Mouse (Mus musculus): ENCODE results near the gene Tmod4.

Tmod4 gene

GRCm38 (mm10) chr3:95136336-95136735, 12.1 kb downstream of the Tmod4 start:
- no peak for DNase-seq (ENCODE audit: extremely low spot score, low spot score)

DNA sequence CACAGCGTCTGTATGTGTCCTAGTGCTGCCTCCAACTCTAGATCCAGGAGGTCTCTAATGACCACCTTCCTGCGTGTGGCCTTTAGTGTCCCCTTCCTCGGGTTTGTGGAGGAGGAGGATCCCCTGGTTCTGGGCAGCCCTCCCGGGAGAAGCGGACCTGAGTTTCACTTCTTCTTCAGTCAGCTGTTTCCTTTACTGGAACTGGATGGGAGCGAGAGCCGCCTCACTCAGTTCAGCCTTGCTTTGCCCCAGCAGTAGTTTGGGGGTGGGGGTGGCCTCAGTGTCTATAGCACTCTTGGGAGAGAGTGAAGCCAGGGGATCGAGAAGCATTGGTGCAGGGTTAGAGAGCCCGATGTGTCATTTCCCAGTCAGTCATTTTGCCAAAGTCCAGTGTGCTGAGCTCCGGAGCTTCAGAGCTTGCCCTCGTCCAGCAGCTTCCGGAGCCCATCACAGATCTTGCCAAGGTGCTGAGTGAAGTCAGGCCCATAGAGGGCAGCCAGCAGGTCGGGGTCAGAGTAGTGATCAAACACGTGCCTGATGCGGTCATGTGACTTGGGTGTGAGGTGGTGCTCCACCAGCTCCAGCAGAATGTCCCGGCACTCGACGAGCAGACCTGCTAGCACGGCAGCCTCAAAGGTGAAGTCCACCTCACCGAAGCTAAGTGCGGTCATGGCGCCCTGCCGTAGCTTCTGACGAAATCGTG, 15.5 kb downstream of the Tmod4 start:
- no peak for DNase-seq (ENCODE audit: extremely low spot score, low spot score)

DNA sequence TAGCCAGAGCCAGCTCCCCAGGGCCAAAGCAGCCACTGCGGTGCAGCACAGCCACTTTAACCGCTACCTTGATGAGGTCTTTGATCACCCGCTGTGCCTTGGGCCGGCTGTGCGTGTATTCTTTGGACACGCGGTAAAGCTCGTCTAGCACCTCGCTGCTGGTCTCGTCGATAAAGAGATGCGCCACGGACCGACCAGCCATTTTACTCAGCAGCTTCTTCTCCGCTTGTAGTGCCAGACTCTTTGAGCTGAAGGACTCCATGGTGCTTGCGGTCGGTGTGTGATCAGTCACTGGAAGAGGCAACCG, 16.0 kb downstream of the Tmod4 start:
- DNase-seq (ENCODE audit: extremely low spot score, low spot score): no peak

DNA sequence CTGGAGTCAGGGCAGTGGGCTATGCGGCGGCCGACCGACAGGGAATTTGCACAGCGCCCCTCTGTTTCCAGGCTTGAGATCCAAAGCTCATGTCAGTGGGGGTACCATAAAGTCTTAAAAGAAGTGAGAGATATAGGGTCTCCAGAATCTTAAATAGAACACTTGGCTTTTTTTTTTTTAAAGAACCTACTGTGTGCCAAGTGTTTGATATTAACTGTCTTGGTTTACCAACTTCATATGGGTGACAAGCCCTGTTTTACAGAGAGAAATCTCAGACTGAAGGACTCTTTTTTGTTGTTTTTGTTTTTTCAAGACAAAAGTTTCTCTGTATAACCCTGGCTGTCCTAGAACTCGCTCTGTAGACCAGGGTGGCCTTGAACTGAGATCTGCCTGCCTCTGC, 16.5 kb downstream of the Tmod4 start:
- DNase-seq (ENCODE audit: extremely low spot score, low spot score): no peak

GRCm38 (mm10) chr3:95141474-95141873, 17.2 kb downstream of the Tmod4 start:
- DNase-seq (ENCODE audit: extremely low spot score, low spot score): no peak

DNA sequence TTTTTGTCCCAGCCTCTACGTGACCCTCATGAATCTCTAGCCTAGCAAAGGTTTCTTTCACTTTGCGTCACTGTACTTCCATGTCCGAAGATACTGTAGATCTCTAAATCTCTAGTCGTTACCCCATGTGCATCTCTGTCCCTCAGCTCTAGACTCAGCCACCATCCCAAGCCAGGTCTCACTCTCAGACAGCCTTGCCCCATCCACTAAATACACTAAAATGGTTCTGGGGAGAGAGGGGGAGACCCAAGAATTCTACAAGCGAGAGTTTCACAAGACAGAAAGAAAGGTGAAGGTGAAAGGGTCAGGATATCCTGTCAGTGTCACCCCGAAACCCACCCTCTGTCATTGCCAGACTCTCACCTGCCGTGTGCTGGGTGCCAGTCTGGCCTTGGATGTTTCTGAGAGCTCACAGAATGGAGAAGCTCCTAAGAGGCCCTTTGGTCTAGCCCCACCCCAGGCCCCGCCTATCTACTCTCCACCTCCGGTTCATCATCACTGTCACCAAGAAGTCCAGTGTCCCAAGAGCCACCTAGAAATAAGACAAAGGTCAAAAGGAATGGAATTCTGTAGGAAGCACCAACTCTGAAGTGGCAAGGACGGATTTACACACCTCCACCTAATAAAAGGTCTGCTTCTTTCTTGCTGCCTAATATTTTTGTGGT, 17.8 kb downstream of the Tmod4 start, which contains the start of gene Tnfaip8l2:
Tnfaip8l2 (minus strand) TSS at position 409 of the 665 bp plus-strand sequence.
- no peak for DNase-seq (ENCODE audit: extremely low spot score, low spot score)

GRCm38 (mm10) chr3:95142617-95143011, 18.3 kb downstream of the Tmod4 start:
- DNase-seq (ENCODE audit: extremely low spot score, low spot score): peak; percentile 85

DNA sequence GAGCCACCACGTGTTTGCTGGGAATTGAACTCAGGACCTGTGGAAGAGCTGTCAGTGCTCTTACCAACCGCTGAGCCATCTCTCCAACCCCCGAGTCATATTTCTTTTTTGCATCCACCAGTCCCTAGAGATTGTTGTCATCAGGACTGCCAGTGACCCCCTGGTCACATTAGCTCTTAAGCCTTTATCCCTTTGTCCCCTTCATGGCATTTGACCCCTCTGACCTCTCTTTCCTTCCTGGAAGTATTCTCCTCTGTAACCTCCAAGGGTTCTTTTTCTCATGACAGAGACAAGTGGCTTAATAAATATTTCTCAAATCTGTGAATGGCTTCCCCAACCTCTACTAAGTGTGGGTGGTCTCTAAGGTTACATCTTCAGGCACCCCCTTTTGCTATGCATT, 23.6 kb downstream of the Tmod4 start:
- DNase-seq (ENCODE audit: extremely low spot score, low spot score): no peak

- DNase-seq (ENCODE audit: extremely low spot score, low spot score): no peak
Observed at GRCm38 (mm10) chr3:95153874-95154273, 29.6 kb downstream of the Tmod4 start.

DNA sequence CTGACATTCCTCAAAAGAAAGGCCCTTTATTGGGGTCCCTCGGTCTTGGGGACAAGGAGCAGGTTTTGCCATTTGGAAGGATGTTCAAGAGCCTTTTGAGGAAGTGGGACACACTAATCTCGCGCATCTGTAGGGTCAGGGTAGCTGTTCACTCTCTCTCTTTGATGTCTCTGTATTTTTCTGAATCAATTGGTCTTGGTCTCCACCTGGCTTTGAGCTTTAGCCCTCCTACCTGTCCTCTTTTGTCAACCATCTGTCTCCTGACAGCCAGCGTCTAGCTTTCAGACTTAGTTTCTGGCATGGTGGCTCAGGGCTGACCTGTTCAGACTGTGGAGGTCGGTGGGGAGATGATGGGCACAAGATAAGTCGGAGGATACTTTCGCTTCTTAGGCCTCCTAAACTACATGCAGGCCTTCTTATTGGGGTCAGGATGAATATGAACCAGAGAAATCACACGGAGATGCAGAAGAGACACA, 35.3 kb downstream of the Tmod4 start:
- DNase-seq (ENCODE audit: extremely low spot score, low spot score): no peak

GRCm38 (mm10) chr3:95159987-95160963, 36.0 kb downstream of the Tmod4 start, which contains the start of gene Sema6c:
Gene Sema6c, plus strand, starts transcription at chr3:95160457.
- DNase-seq (ENCODE audit: extremely low spot score, low spot score): peak; percentile 86

DNA sequence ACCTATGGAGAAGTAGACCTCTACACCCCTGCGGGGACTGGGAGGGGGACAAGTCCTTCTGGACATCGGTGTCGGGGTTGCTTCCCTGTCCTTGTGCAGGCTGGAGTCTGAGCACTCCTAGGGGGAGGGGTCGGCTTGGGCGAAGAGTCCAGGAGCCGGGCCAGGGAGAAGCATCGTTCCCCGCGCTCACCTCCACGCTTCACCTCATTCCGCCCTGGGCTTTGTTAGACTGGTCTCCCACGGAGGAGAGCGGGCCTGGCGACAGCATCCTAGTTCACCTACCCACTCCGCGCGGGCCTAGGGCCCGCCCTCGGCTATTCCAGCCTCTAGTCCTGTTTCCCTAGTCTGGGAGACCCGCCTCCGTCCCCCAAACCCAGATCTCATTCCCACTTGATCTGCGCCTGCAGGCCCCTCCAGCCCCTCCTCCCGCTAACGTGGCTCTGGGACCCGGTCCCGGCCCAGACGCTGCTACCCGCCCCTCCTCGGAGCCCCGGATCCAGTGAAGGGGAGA, 36.8 kb downstream of the Tmod4 start:
- DNase-seq (ENCODE audit: extremely low spot score, low spot score): peak; percentile 60

DNA sequence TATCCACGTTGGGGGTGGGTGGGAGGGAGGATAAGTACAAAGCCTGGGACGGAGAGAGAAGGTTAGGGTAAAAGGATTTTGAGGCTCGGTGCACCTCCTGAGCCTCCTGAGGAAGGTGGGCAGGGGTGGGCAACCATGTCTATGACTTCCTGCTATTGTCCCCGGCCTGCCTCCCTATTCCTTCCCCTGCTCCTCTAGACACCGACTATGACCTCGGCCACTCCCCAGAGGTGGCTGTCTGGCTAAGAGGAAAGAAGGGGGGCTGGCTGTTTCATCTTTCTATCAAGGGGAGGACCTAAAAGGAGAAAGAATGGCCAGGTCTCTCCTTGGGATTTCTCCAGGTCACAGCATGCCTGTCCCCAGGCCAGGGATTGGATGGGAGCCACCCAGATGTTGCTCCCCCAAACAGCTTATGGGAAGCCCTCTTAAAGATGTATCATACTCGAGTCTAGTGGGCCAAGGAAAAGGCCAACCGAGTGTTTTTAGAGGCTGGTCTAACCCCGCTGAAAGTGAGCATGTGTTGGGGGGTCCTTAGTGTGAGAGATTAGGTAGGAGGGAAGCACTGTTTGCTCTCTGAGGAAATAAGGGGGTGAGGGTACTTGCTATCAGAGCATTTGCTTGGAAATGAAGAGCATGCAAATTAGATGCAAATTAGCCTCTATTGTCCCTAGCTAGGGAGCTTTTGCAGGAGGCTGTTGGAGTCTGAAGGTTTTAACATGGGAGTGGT, 37.5 kb downstream of the Tmod4 start:
- no peak for DNase-seq (ENCODE audit: extremely low spot score, low spot score)

DNA sequence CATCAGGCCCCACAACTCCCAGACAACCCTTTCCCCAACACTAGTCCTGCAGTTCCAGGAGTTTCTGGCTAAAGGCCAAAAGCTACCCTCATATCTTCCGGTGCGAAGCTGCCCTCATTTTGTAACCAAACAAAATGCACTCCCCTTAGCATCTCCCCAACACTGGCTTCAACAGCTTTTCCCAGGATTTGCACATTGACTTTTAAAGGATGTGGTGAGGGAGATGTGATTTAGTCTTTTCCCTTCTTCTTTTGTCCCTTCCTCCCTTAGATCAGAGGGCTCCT, 38.0 kb downstream of the Tmod4 start:
- DNase-seq (ENCODE audit: extremely low spot score, low spot score): no peak

DNA sequence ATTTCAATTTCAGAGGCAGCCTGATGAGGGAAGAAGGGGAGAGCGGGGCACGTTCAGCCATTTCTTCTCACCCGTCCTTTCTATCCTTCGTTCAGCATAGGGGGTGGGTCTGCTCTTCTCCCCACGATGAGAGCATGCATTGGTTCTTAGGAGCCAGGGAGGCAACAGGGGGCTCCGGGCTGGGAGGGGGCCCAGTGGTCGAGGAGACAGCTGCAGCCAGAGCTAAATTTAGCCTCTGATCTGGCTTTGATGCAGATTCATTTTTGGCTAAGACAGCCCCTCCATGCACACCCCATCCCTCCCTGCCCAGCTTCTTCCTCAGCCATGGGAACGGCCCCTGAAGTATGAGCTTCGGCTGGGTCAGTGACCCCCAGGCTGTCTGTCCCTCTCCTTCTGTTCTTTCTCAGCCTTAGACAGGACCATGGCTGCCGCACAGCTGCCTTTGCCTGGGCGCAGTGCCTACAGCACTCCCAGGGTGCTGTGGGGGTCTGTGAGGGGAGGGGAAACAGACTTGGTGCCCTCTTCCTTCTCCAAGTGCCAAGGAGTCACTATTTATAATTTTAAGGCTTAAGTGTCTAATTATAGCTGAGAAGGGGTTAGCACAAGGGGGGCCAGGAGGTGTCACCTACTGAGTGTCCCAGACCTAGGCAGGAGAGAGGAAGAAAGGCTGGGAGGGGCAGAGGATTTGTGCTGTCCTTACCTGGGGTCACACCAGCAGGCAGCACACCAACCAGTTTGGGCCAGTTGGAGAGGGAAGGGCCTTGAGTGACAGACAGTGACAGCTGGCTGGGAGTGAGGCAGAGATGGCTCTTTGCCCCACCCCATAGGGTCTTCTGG, 39.4 kb downstream of the Tmod4 start:
- DNase-seq (ENCODE audit: extremely low spot score, low spot score): no peak

GRCm38 (mm10) chr3:95164256-95164550, 39.9 kb downstream of the Tmod4 start:
- DNase-seq (ENCODE audit: extremely low spot score, low spot score): no peak

DNA sequence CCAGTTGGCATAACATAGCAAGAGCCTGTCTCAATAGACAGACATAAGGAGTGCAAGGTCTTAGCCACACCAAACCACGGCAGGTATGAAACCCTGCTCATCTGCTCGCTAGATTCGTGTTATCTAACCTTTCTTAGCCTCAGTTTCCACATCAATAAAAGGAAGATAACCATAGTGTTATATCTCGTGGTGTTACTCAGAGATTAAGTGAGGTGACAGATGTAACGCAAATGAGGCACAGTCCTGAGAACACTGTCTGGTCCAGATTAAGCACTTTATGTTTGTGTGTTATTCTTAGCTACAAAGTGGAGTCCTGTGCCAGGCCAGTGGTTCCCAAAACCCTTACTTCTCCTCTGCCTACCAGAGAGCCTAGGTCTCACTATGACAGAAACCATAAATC, 40.6 kb downstream of the Tmod4 start:
- no peak for DNase-seq (ENCODE audit: extremely low spot score, low spot score)

DNA sequence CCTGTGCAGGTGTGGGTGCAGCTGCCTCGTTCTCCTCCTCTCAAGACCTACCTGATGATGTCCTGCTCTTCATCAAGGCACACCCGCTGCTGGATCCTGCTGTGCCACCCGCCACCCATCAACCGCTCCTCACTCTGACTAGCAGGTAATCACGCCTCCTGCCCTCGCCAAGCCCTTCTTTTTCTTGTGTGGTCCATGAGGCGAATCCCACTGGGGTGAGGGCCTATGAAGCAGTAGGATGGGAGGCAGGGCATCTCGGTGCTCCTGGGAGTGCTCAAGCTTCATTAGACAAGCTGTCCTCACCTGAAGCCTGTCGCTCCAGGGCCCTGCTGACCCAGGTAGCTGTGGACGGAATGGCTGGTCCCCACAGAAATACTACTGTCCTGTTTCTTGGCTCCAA, 45.7 kb downstream of the Tmod4 start:
- DNase-seq (ENCODE audit: extremely low spot score, low spot score): no peak

GRCm38 (mm10) chr3:95171105-95171504, 46.8 kb downstream of the Tmod4 start:
- DNase-seq (ENCODE audit: extremely low spot score, low spot score): no peak

- DNase-seq (ENCODE audit: extremely low spot score, low spot score): peak; percentile 39
Observed at GRCm38 (mm10) chr3:95172526-95173255, 48.4 kb downstream of the Tmod4 start.

All from neural tube, embryonic 10.5 days (tissue).